Mouse (Mus musculus) liver, embryonic 14.5 days (tissue): ENCODE measurements around the gene Il13ra2. TPM values are rescaled to one million over a fixed set of nuclear protein-coding genes. Genes with fewer than 3 reads are reported as not detected.

ENCODE experiments used
- ATAC-seq: fragments of 200-750 bp; cut with Nextera tagmentation; 2 replicates; pipeline ENCODE4 v1.8.0; 2017; ENCODE audit warnings: moderate number of reproducible peaks, mild to moderate bottlenecking, moderate library complexity; ENCODE audit not compliant: insufficient read depth
- DNase-seq, 3 experiments: peaks; one replicate each; pipeline ENCODE4 v3.0.0-alpha.2; 2012 to 2013; ENCODE audit warnings: low read depth in 3 of 3, low spot score in 3 of 3
- H3K27ac ChIP-seq: fragments of 300-500 bp; sonication (generic); 2 replicates; pipeline ENCODE4 v1.5.1; 2014; ENCODE audit warnings: moderate library complexity, mild to moderate bottlenecking, control low read depth, inconsistent platforms
- H3K27me3 ChIP-seq: fragments of 300-500 bp; sonication (generic); 2 replicates; pipeline ENCODE4 v1.6.1; 2014; ENCODE audit warnings: mild to moderate bottlenecking, low read length, moderate library complexity; ENCODE audit not compliant: control insufficient read depth, insufficient read depth
- H3K36me3 ChIP-seq: fragments of 300-500 bp; sonication (generic); replicated peaks from 2 replicates; pipeline ENCODE4 v1.6.1; 2014; ENCODE audit warnings: low read depth; ENCODE audit not compliant: control insufficient read depth, insufficient read depth
- H3K4me1 ChIP-seq, 2 experiments: fragments of 200-500 bp in 1 of 2; fragments of 300-500 bp in 1 of 2; sonication (generic) in 1 of 2; replicated peaks; 2 replicates each; pipeline ENCODE4 v1.6.1; 2012 to 2014; ENCODE audit warnings: antibody characterized with exemption in 1 of 2, inconsistent platforms in 1 of 2, low read length in 1 of 2; ENCODE audit not compliant: control insufficient read depth in 2 of 2, insufficient read depth in 2 of 2
- H3K4me2 ChIP-seq: fragments of 300-500 bp; sonication (generic); 2 replicates; pipeline ENCODE4 v1.6.1; 2014; ENCODE audit warnings: low read depth, mild to moderate bottlenecking, control low read depth, moderate library complexity
- H3K4me3 ChIP-seq, 2 experiments: fragments of 200-500 bp in 1 of 2; fragments of 300-500 bp in 1 of 2; sonication (generic) in 1 of 2; 2 replicates each; pipeline ENCODE4 v1.5.1; 2012 to 2014; ENCODE audit warnings: low read depth in 2 of 2, low read length in 2 of 2, mild to moderate bottlenecking in 2 of 2, control low read depth in 1 of 2, inconsistent platforms in 1 of 2, moderate library complexity in 1 of 2; ENCODE audit not compliant: insufficient read depth in 1 of 2
- H3K9ac ChIP-seq: fragments of 300-500 bp; sonication (generic); replicated peaks from 2 replicates; pipeline ENCODE4 v1.6.1; 2014; ENCODE audit warnings: mild to moderate bottlenecking, control low read depth, moderate library complexity
- H3K9me3 ChIP-seq: fragments of 300-500 bp; sonication (generic); 2 replicates; pipeline ENCODE4 v1.6.1; 2016; ENCODE audit warnings: low read length, mixed read lengths; ENCODE audit not compliant: control insufficient read depth
- CTCF ChIP-seq: IDR thresholded peaks from 2 replicates; pipeline ENCODE4 v1.5.1; 2016; ENCODE audit warnings: antibody characterized with exemption, low read depth, control low read depth
- EP300 ChIP-seq: IDR thresholded peaks from 2 replicates; pipeline ENCODE4 v1.6.1; 2016; ENCODE audit warnings: antibody characterized with exemption, low read depth
- WGBS: fragments of 180-500 bp; shearing (Covaris S2); extraction: QIAGEN DNeasy Blood & Tissue Kit; methylation state at CpG from one replicate; pipeline ENCODE4 v1.1.7; 2014; ENCODE audit not compliant: insufficient replicate concordance; 5-methylcytosine and 5-hydroxymethylcytosine counted together
- polyA plus RNA-seq, 2 experiments: library from polyadenylated mRNA; depleted of rRNA in 1 of 2; stranded (reverse) in 1 of 2; unstranded in 1 of 2; fragments of >200 nt; fragmentation: Nextera tagmentation in 1 of 2; extraction: Ambion mirVana in 1 of 2; gene quantifications; 2 replicates each; pipeline versions ENCODE4 v1.2.1 to v1.2.3; 2012 to 2014

The Il13ra2 gene
- polyA plus RNA-seq, 2 experiments = not detected

- Histone ChIP-seq H3K4me3 (no peak overlapping the region), H3K9ac (no peak overlapping the region), H3K27ac (no peak overlapping the region), H3K4me1 (no peaks in the 10 kb centered on the region), H3K4me2 (no peak overlapping the region), H3K36me3 (no peaks in the 10 kb centered on the region), H3K9me3 (no peaks in the 10 kb centered on the region), H3K27me3 (no peaks in the 10 kb centered on the region)
- ATAC-seq = no peak
- TF ChIP-seq CTCF = no peak
- no peak for TF ChIP-seq EP300
- 49% methylated on average over 2 of the region's 2 CpGs for WGBS
- DNase-seq = no peak
Observed at GRCm38 (mm10) chrX:147349167-147349566, 79.8 kb downstream of the Il13ra2 start.

Other genes with a start within 250 kb of the Il13ra2 start
- not detected in 2 replicates for gene Vmn1r239-ps, start 24.5 kb upstream of the Il13ra2 start, polyA plus RNA-seq (2012; rRNA removed)
- gene Vmn1r239-ps, start 24.5 kb upstream of the Il13ra2 start, polyA plus RNA-seq (2014; fragmentation: Nextera tagmentation; extraction: Ambion mirVana) = not detected in 2 replicates
- gene Lrch2, start 124.9 kb upstream of the Il13ra2 start, polyA plus RNA-seq (2012; rRNA removed) = 0.14 and 0.28 TPM in 2 replicates
- gene Lrch2, start 124.9 kb upstream of the Il13ra2 start, polyA plus RNA-seq (2014; fragmentation: Nextera tagmentation; extraction: Ambion mirVana) = 0.05 and 0.27 TPM in 2 replicates